Mouse (Mus musculus): ENCODE data around the gene Sdhb. TPM values are rescaled to one million over a fixed set of nuclear protein-coding genes. Genes with fewer than 3 reads are reported as not detected.

Sdhb gene
- 429 and 455 TPM in 2 replicates for polyA plus RNA-seq (2016; fragmentation: Nextera tagmentation; extraction: Ambion mirVana)

GRCm38 (mm10) chr4:140960781-140961466 is at the start of gene Sdhb:
TSS of gene Sdhb (plus strand) at chr4:140961203.
- 5% methylated on average over 37 of the region's 37 CpGs for WGBS
- H3K4me3 ChIP-seq = peak within 1 kb of the TSS; percentile 73
- peak; percentile 98 for DNase-seq (ENCODE audit: low spot score)
- H3K27me3 ChIP-seq (ENCODE audit: low read depth, poor library complexity, severe bottlenecking) = peaks cover 4% of the 10 kb centered on the region; the same call in 1 of the 2 replicates
- peaks cover 57% of the 10 kb centered on the region for H3K4me1 ChIP-seq
- H3K36me3 ChIP-seq = peaks cover 5% of the 10 kb centered on the region
- peak within 1 kb of the TSS; percentile 95 for H3K27ac ChIP-seq (replicated peaks)
- no peaks in the 10 kb centered on the region for H3K9me3 ChIP-seq (replicated peaks)

- Histone ChIP-seq H3K27ac (replicated peaks) (no peak overlapping the region), H3K4me1 (peaks cover 24% of the 10 kb centered on the region), H3K36me3 (no peaks in the 10 kb centered on the region), H3K4me3 (no peak overlapping the region), H3K27me3 (ENCODE audit: low read depth, poor library complexity, severe bottlenecking) (peaks cover 32% of the 10 kb centered on the region), H3K9me3 (replicated peaks) (no peaks in the 10 kb centered on the region)
- WGBS = 93% methylated on average over 9 of the region's 9 CpGs
- DNase-seq (ENCODE audit: low spot score) = no peak
Observed at GRCm38 (mm10) chr4:140911416-140911815, 49.6 kb upstream of the Sdhb start.

- 92% methylated on average over 10 of the region's 10 CpGs for WGBS
- peaks cover 23% of the 10 kb centered on the region for H3K27me3 ChIP-seq (ENCODE audit: low read depth, poor library complexity, severe bottlenecking)
- no peak for DNase-seq (ENCODE audit: low spot score)
- H3K27ac ChIP-seq (replicated peaks) = no peak overlapping the region
- H3K4me1 ChIP-seq = peaks cover 18% of the 10 kb centered on the region
- no peaks in the 10 kb centered on the region for H3K9me3 ChIP-seq (replicated peaks)
- H3K4me3 ChIP-seq = no peak overlapping the region
- H3K36me3 ChIP-seq = no peaks in the 10 kb centered on the region
Observed at GRCm38 (mm10) chr4:140912271-140912833, 48.7 kb upstream of the Sdhb start.

- Histone ChIP-seq H3K4me3 (no peak overlapping the region), H3K9me3 (replicated peaks) (no peaks in the 10 kb centered on the region), H3K27me3 (ENCODE audit: low read depth, poor library complexity, severe bottlenecking) (peaks cover 11% of the 10 kb centered on the region), H3K27ac (replicated peaks) (no peak overlapping the region), H3K4me1 (peaks cover 18% of the 10 kb centered on the region), H3K36me3 (no peaks in the 10 kb centered on the region)
- 89% methylated on average over 9 of the region's 9 CpGs for WGBS
- no peak for DNase-seq (ENCODE audit: low spot score)
Observed at GRCm38 (mm10) chr4:140913565-140913964, 47.4 kb upstream of the Sdhb start.

- no peaks in the 10 kb centered on the region for H3K36me3 ChIP-seq
- H3K27me3 ChIP-seq (ENCODE audit: low read depth, poor library complexity, severe bottlenecking) = peaks cover 1% of the 10 kb centered on the region; the same call in 1 of the 2 replicates
- no peak overlapping the region for H3K4me3 ChIP-seq
- no peak for DNase-seq (ENCODE audit: low spot score)
- H3K27ac ChIP-seq (replicated peaks) = peak overlapping the region; percentile 63
- H3K9me3 ChIP-seq (replicated peaks) = no peaks in the 10 kb centered on the region
- WGBS = 55% methylated on average over 6 of the region's 6 CpGs
- H3K4me1 ChIP-seq = peaks cover 22% of the 10 kb centered on the region
Observed at GRCm38 (mm10) chr4:140914731-140915131, 46.3 kb upstream of the Sdhb start.

GRCm38 (mm10) chr4:140915235-140915634 is 45.8 kb upstream of the Sdhb start:
- 79% methylated on average over 3 of the region's 3 CpGs for WGBS
- Histone ChIP-seq H3K4me3 (no peak overlapping the region), H3K4me1 (peaks cover 22% of the 10 kb centered on the region), H3K27ac (replicated peaks) (peak overlapping the region; percentile 63), H3K36me3 (no peaks in the 10 kb centered on the region), H3K27me3 (ENCODE audit: low read depth, poor library complexity, severe bottlenecking) (no peaks in the 10 kb centered on the region), H3K9me3 (replicated peaks) (no peaks in the 10 kb centered on the region)
- DNase-seq (ENCODE audit: low spot score) = no peak

- no peak overlapping the region for H3K27ac ChIP-seq (replicated peaks)
- WGBS = 88% methylated on average over 5 of the region's 5 CpGs
Observed at GRCm38 (mm10) chr4:140916296-140916695, 44.7 kb upstream of the Sdhb start.

GRCm38 (mm10) chr4:140917451-140917850 is 43.6 kb upstream of the Sdhb start:
- Histone ChIP-seq H3K4me1 (peaks cover 20% of the 10 kb centered on the region), H3K36me3 (no peaks in the 10 kb centered on the region), H3K9me3 (replicated peaks) (no peaks in the 10 kb centered on the region), H3K27ac (replicated peaks) (no peak overlapping the region), H3K27me3 (ENCODE audit: low read depth, poor library complexity, severe bottlenecking) (no peaks in the 10 kb centered on the region), H3K4me3 (no peak overlapping the region)
- 95% methylated on average over 9 of the region's 9 CpGs for WGBS
- DNase-seq (ENCODE audit: low spot score) = no peak

More at GRCm38 (mm10) chr4:140916296-140916695, 44.7 kb upstream of the Sdhb start:
- DNase-seq (ENCODE audit: low spot score) = no peak
- no peaks in the 10 kb centered on the region for H3K9me3 ChIP-seq (replicated peaks)
- H3K36me3 ChIP-seq = no peaks in the 10 kb centered on the region
- no peaks in the 10 kb centered on the region for H3K27me3 ChIP-seq (ENCODE audit: low read depth, poor library complexity, severe bottlenecking)
- peaks cover 17% of the 10 kb centered on the region for H3K4me1 ChIP-seq
- no peak overlapping the region for H3K4me3 ChIP-seq

GRCm38 (mm10) chr4:140919974-140920836 is 40.8 kb upstream of the Sdhb start:
- 80% methylated on average over 11 of the region's 11 CpGs for WGBS
- Histone ChIP-seq H3K4me3 (no peak overlapping the region), H3K27me3 (ENCODE audit: low read depth, poor library complexity, severe bottlenecking) (no peaks in the 10 kb centered on the region), H3K9me3 (replicated peaks) (no peaks in the 10 kb centered on the region), H3K4me1 (peaks cover 13% of the 10 kb centered on the region), H3K27ac (replicated peaks) (no peak overlapping the region), H3K36me3 (no peaks in the 10 kb centered on the region)
- no peak for DNase-seq (ENCODE audit: low spot score)

GRCm38 (mm10) chr4:140922508-140922907 is 38.5 kb upstream of the Sdhb start:
- H3K4me3 ChIP-seq = no peak overlapping the region
- no peaks in the 10 kb centered on the region for H3K36me3 ChIP-seq
- H3K4me1 ChIP-seq = peaks cover 10% of the 10 kb centered on the region; the same call in 1 of the 2 replicates
- no peaks in the 10 kb centered on the region for H3K9me3 ChIP-seq (replicated peaks)
- H3K27me3 ChIP-seq (ENCODE audit: low read depth, poor library complexity, severe bottlenecking) = no peaks in the 10 kb centered on the region
- WGBS = 87% methylated on average over 5 of the region's 5 CpGs
- no peak for DNase-seq (ENCODE audit: low spot score)
- H3K27ac ChIP-seq (replicated peaks) = no peak overlapping the region

- H3K27ac ChIP-seq (replicated peaks) = no peak overlapping the region
- no peak for DNase-seq (ENCODE audit: low spot score)
Observed at GRCm38 (mm10) chr4:140925648-140926047, 35.4 kb upstream of the Sdhb start.

GRCm38 (mm10) chr4:140928349-140928748 is 32.7 kb upstream of the Sdhb start:
- DNase-seq (ENCODE audit: low spot score) = no peak
- no peaks in the 10 kb centered on the region for H3K36me3 ChIP-seq
- WGBS = 88% methylated on average over 9 of the region's 9 CpGs
- H3K27ac ChIP-seq (replicated peaks) = no peak overlapping the region
- H3K4me3 ChIP-seq = no peak overlapping the region
- H3K27me3 ChIP-seq (ENCODE audit: low read depth, poor library complexity, severe bottlenecking) = no peaks in the 10 kb centered on the region
- H3K9me3 ChIP-seq (replicated peaks) = no peaks in the 10 kb centered on the region
- H3K4me1 ChIP-seq = peaks cover 10% of the 10 kb centered on the region

More at GRCm38 (mm10) chr4:140925648-140926047, 35.4 kb upstream of the Sdhb start:
- H3K27me3 ChIP-seq (ENCODE audit: low read depth, poor library complexity, severe bottlenecking) = no peaks in the 10 kb centered on the region
- H3K4me3 ChIP-seq = no peak overlapping the region
- no peaks in the 10 kb centered on the region for H3K9me3 ChIP-seq (replicated peaks)
- 0 out of 2 replicates have a peak, but pooled peaks cover 3% of the 10 kb centered on the region for H3K4me1 ChIP-seq
- 86% methylated on average over 8 of the region's 8 CpGs for WGBS
- no peaks in the 10 kb centered on the region for H3K36me3 ChIP-seq

Measured in midbrain, embryonic 10.5 days (tissue).